15 mouse cellular contexts compared by ENCODE assay signal in genomic region chr1:134915421-134915820, GRCm38 (mm10).
"Had no signal": no experiment of that assay in that cellular context is flagged by ENCODE, and none has a peak within 500 bp of the region (broad histone marks: within the 10 kb centered on the region; RNA-seq: fewer than 3 reads in every experiment).

No protein-coding gene starts in this region.

- H3K27me3 ChIP-seq: liver, embryonic 15.5 days; midbrain, embryonic 13.5 days; neural tube, embryonic 15.5 days had no signal

- H3K4me2 ChIP-seq: liver, embryonic 11.5 days; liver, embryonic 15.5 days; midbrain, embryonic 13.5 days; neural tube, embryonic 15.5 days had no signal

- H3K4me3 ChIP-seq: left cerebral cortex, adult 2 months; limb, embryonic 10.5 days; liver, embryonic 15.5 days; midbrain, embryonic 13.5 days; neural tube, embryonic 15.5 days had no signal

- DNase-seq: kidney, postnatal 25 days; lung, adult 2 months; lung, postnatal 36 days; right cerebral cortex, adult 18-20 months; right cerebral cortex, postnatal 25 days; spleen, adult 18-20 months; thymus, adult 18-20 months; thymus, postnatal 14 days had no signal

- H3K9me3 ChIP-seq: limb, embryonic 10.5 days; liver, embryonic 15.5 days; midbrain, embryonic 13.5 days; neural tube, embryonic 15.5 days had no signal

- H3K4me1 ChIP-seq: limb, embryonic 10.5 days; liver, embryonic 15.5 days; midbrain, embryonic 13.5 days; neural tube, embryonic 15.5 days had no signal

- H3K27ac ChIP-seq: left cerebral cortex, adult 2 months; limb, embryonic 10.5 days; liver, embryonic 15.5 days; midbrain, embryonic 13.5 days; neural tube, embryonic 15.5 days had no signal

- ATAC-seq: lung, postnatal 0 days; midbrain, embryonic 13.5 days had no signal

- H3K36me3 ChIP-seq: limb, embryonic 10.5 days; liver, embryonic 15.5 days; midbrain, embryonic 13.5 days; neural tube, embryonic 15.5 days had no signal

- H3K9ac ChIP-seq: liver, embryonic 15.5 days; midbrain, embryonic 13.5 days; neural tube, embryonic 15.5 days had no signal
